Mouse (Mus musculus): ENCODE measurements around the gene Gm21887.
"Not testable (repeated sequence)": the region's sequence is repeated elsewhere in the genome, so short reads cannot be mapped to it uniquely, and the experiment has no call there.

GRCm38 (mm10) chrX:169970546-169970945 is 38.9 kb upstream of the Gm21887 start:
- TF ChIP-seq CTCF (IDR thresholded peaks at IDR 0.05; ENCODE audit: borderline replicate concordance, control insufficient read depth, extremely low read depth, insufficient read depth, low read length, poor library complexity); POLR2A (IDR thresholded peaks at IDR 0.05; ENCODE audit: control insufficient read depth, extremely low read depth, insufficient read depth, low read length, poor library complexity): not testable (repeated sequence)

Data from thymus, adult 2 months (tissue).